In the genomic region with DNA sequence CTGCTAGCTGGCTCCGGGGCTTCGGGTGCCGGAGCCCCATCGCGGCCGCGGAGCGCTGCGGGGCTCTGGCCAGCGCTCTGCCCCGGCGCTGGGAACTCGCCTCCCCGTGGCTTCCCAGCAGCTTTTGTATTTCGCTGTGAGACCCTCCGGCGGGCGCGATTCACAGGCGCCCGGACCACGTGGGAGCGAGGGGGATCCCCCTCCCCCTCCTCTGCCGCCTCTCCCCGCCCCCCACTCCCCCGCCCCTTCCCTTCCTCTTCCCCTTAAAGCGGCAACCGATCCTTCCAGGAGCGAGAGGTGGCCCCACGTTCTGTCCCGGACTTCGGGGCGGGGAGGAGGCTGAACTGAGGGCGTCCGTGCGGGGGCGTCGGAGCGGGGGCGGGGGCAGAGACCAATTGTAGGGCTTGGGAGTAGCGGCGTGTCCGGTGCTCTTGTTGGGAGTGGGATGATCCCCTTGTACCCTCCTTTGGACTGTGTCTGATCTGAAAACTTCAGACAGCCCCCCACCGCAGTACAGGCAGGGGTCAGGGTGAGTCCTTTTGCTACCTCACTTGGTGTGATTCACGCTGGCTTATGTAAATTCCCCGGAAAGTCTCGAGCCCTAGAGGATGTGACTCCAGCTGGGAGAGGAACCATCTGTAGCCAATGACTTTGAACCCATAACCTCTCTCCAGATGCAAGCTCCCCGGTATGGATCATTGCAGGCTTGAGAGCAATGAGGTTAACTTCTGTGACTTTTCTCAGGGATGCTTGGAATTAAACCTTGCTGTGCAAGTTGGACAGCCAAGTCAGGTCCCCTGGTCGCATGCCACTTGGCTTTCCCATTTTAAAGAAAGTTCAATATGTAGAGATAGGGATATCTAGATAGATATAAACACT, we compare ENCODE assay signal across 8 mouse cellular contexts. TPM values are rescaled to one million over a fixed set of nuclear protein-coding genes. Genes with fewer than 3 reads are reported as not detected.
DNase-seq lines count a peak whose midpoint lies in the region; ATAC-seq and TF ChIP-seq lines count a peak whose summit lies in the region.

A gene (minus strand): TSS at position 829 of the 879 bp plus-strand sequence.

- no peaks in the 10 kb centered on the region for H3K27me3 ChIP-seq in forebrain, embryonic 13.5 days
- H3K27me3 ChIP-seq in liver, postnatal 0 days (ENCODE audit: insufficient read depth, low read length), result peaks cover 33% of the 10 kb centered on the region

- no peak for TF ChIP-seq EP300 in liver, postnatal 0 days (IDR thresholded peaks at IDR 0.05; ENCODE audit: low read depth)

- peak within 1 kb of the TSS; percentile 92 for H3K4me2 ChIP-seq in forebrain, embryonic 13.5 days
- H3K4me2 ChIP-seq in liver, postnatal 0 days (ENCODE audit: low read depth, low read length), result peak within 1 kb of the TSS; percentile 89

- 1% methylated on average over 31 of the region's 49 CpGs for WGBS in forebrain, embryonic 13.5 days
- WGBS in liver, postnatal 0 days (ENCODE audit: insufficient replicate concordance), result 2% methylated on average over 25 of the region's 49 CpGs

- H3K9ac ChIP-seq in forebrain, embryonic 13.5 days, result peak within 1 kb of the TSS; percentile 99
- peak within 1 kb of the TSS; percentile 55; the same call in 1 of the 2 replicates for H3K9ac ChIP-seq in liver, postnatal 0 days (replicated peaks)

- no peak for ATAC-seq in CD4-positive, CD25-positive, alpha-beta regulatory T cell, adult 4 months
- ATAC-seq in forebrain, embryonic 13.5 days, result peak; percentile 83
- ATAC-seq in liver, postnatal 0 days, result peak; percentile 32

- peak within 1 kb of the TSS; percentile 96 for H3K27ac ChIP-seq in forebrain, embryonic 13.5 days
- no peak within 1 kb of the TSS for H3K27ac ChIP-seq in liver, postnatal 0 days (ENCODE audit: low read depth)

- DNase-seq in CD4-positive, CD25-positive, alpha-beta regulatory T cell, adult 2 months (ENCODE audit: low read depth, low spot score), result peak; percentile 19
- peak; percentile 67 for DNase-seq in brain, adult 2 months (ENCODE audit: low read depth, low spot score)
- DNase-seq in heart, postnatal 10 days, result peak; percentile 48 to 49
- DNase-seq in kidney, postnatal 4 days, result peak; percentile 76 to 85
- DNase-seq in liver, postnatal 0 days, result no peak
- peak; percentile 89 for DNase-seq in retina, embryonic 14.5 days (ENCODE audit: low spot score)

- intact Hi-C loops in heart, postnatal 10 days (cut with DNase I), result loop anchor here (2.0 to 10.0 kb wide), 4 partner anchors 90 to 757 kb away; no protein-coding TSS in a partner anchor

- peaks cover 34% of the 10 kb centered on the region for H3K4me1 ChIP-seq in forebrain, embryonic 13.5 days
- H3K4me1 ChIP-seq in liver, postnatal 0 days (ENCODE audit: insufficient read depth), result peaks cover 16% of the 10 kb centered on the region

- TF ChIP-seq CTCF in liver, postnatal 0 days (IDR thresholded peaks at IDR 0.05; ENCODE audit: low read depth), result no peak

- H3K36me3 ChIP-seq in forebrain, embryonic 13.5 days (ENCODE audit: poor library complexity, severe bottlenecking), result peaks cover 8% of the 10 kb centered on the region
- H3K36me3 ChIP-seq in liver, postnatal 0 days (replicated peaks; ENCODE audit: insufficient read depth, low read length), result no peaks in the 10 kb centered on the region

- H3K4me3 ChIP-seq in forebrain, embryonic 13.5 days, result peak within 1 kb of the TSS; percentile 90
- peak within 1 kb of the TSS; percentile 57 for H3K4me3 ChIP-seq in liver, postnatal 0 days (ENCODE audit: low read depth, low read length)

- H3K9me3 ChIP-seq in forebrain, embryonic 13.5 days (replicated peaks), result no peaks in the 10 kb centered on the region
- no peaks in the 10 kb centered on the region for H3K9me3 ChIP-seq in liver, postnatal 0 days (ENCODE audit: low read length)

RNA-seq across cellular contexts. Expression of the gene that starts here (rescaled TPM):
- polyA plus RNA-seq in CD4-positive, CD25-positive, alpha-beta regulatory T cell, adult 4 months (2017; shearing (Covaris generic)), result not detected
- polyA plus RNA-seq in forebrain, embryonic 13.5 days (2015; fragmentation: Nextera tagmentation; extraction: Ambion mirVana), result 24.2 and 25.5 TPM in 2 replicates
- total RNA-seq in heart, postnatal 10 days (2021), result 1 to 10 TPM; 2.3 to 2.4 TPM
- 0.43 and 0.44 TPM in 2 replicates for polyA plus RNA-seq in liver, postnatal 0 days (2015; fragmentation: Nextera tagmentation; extraction: Ambion mirVana)

Comparison
In these comparisons a context has a peak if more than half of its experiments do, and no peak if none do; other contexts are left out.
1. RNA of the gene that starts here (polyA plus RNA-seq): 24.2 to 25.5 TPM in forebrain, embryonic 13.5 days; 0.43 to 0.44 TPM in liver, postnatal 0 days and not detected in CD4-positive, CD25-positive, alpha-beta regulatory T cell, adult 4 months; every median in the first group is over 10 times any median in the second.
2. Peak in ATAC-seq, H3K4me3 ChIP-seq, H3K9ac ChIP-seq and H3K4me2 ChIP-seq in liver, postnatal 0 days; RNA of the gene not detected or under 1 TPM.